Mouse (Mus musculus) cerebellum, adult 8-10 months (tissue): ENCODE measurements around the gene Cask.
"Not testable (repeated sequence)": the region's sequence is repeated elsewhere in the genome, so short reads cannot be mapped to it uniquely, and the experiment has no call there.

ENCODE experiments used
- DNase-seq: peaks from one replicate; pipeline ENCODE4 v3.0.0; 2022

Cask gene

DNA sequence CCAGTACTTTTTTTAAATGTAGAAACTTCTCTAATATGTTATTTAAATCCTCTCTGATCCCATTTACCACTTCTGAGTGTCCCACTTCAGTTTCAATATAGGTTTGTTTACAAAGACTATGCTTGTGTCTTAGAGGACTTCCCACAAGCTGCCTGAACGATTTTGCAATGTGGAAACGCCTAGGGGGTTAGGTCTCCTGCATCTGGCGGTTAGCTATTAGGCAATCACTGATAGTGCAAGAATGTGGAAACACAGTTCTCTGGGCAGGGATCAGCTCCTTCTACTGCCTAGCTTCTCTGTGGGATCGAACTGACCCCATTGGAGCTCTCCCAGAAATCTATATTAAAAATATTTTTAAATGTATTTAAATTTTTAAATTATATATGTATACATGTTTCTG lies at the start of gene Cask:
Gene Cask (minus strand): TSS at position 83 of the 400 bp plus-strand sequence.
- DNase-seq, result no peak

- no peak for DNase-seq
These were observed 38.8 kb upstream of the Cask start for GRCm38 (mm10) chrX:13889976-13890375.

DNA sequence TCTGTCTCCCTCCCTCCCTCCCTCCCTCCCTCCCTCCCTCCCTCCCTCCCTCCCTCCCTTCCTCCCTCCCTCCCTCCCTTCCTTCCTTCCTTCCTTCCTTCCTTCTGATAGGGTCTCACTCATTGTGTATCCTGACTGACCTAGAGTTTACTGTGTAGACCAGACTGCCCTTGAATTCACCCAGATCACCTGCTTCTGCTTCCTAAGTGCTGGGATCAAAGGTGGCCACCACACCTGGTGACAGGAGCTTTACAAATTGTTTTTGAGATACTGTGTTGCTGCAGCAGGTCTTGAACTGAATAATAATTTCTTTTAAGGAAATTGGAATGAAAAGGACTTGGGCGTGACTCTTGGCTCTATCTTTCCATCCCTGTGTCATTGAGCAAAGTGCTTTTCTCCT lies 33.2 kb upstream of the Cask start:
- no peak for DNase-seq

- no peak for DNase-seq
These were observed 30.8 kb upstream of the Cask start for GRCm38 (mm10) chrX:13881969-13882368.

DNA sequence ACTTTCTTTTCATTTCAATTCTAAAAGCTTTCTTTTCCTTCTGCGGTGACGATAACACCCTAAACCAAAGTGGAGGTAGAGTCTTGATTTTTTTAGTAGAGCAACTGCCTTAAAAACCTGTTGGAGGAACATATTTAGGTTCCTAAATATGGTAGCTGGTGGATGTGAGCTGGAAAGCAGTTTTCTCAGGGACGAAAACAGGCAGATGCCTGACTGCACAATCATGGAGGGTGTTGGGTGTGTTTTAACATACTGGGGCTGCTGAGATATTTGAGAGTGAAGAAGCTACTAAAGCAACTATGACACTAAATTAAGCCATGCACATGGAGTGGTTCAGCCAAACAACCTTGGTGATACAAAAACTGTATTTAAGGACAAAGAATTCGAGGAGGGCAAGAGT lies 9.0 kb upstream of the Cask start:
- no peak for DNase-seq

DNA sequence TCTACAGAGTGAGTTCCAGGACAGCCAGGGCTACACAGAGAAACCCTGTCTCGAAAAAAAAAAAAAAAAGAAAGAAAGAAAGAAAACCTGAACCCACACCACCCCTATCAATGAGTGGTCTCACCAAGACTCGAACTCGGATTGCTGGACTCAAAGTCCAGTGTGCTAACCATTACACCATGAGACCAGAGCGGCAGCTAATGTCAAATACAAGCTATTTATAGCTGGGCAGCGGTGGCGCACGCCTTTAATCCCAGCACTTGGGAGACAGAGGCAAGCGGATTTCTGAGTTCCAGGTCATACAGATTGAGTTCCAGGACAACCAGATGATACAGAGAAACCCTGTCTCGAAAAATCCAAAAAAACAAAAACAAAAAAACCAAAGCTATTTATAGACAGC lies 7.9 kb upstream of the Cask start:
- no peak for DNase-seq

GRCm38 (mm10) chrX:13848473-13848872 lies 2.7 kb downstream of the Cask start:
- DNase-seq, result no peak

DNA sequence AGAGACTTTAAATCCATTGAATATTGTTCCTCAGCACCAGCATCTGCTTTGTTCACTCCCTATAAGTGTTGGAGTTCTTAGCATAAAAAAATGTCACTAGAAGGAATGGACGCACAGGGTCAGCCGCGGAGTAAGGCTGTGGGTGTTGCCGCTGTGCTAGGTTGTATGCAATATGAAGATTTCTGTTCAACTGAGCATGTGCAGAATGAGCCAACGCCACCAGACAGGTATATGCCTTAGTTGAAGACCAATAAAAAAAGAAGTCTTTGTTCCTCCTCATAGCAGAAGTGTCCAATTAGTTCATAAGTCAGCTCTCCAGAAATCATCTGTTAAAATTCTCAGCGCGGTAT lies 3.7 kb downstream of the Cask start:
- DNase-seq, result no peak

DNA sequence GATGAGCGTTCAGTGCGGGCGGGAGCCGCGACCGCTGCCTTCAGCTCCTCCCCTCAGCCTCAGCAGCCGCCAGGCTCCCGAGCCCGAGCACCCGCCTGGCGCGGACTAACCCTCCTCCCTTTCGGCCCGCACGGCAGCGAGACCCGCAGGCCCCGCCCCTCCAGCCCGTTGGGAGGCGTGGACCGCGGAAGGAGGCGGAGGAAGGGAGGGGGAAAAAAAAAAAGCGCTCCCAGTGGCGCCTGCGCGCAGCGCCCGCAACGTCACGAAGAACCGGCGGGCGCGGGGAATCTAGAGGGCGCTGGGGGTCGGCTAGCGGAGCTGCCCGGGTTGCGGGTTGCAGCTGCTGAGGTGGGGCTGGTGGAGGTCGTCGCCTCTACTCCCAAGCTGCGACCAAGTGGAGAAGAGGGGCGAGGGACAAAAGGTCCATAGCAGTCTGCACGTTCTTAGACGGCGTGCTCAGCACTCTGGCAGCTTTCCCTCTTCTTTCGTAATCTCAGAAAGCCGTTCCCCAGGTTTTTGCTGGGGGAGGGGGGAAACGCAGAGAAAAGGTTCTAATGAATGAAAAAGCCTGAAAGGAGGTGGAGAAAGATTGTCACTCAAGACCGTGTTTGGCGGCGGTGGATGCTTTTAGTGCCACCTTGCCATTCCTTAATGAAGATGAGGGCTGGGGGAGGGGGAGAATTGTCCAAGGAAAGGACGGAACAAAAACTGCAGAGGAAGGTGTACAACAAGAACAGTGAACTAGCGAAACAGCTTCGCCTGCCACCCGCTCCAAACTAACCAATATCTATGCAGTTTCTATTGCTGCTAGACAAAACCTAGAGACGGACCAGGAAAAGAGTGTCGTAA lies 4.3 kb downstream of the Cask start:
- DNase-seq, result peak; percentile 85

- DNase-seq, result peak; percentile 43
These were observed 5.1 kb downstream of the Cask start for GRCm38 (mm10) chrX:13845858-13846652.

DNA sequence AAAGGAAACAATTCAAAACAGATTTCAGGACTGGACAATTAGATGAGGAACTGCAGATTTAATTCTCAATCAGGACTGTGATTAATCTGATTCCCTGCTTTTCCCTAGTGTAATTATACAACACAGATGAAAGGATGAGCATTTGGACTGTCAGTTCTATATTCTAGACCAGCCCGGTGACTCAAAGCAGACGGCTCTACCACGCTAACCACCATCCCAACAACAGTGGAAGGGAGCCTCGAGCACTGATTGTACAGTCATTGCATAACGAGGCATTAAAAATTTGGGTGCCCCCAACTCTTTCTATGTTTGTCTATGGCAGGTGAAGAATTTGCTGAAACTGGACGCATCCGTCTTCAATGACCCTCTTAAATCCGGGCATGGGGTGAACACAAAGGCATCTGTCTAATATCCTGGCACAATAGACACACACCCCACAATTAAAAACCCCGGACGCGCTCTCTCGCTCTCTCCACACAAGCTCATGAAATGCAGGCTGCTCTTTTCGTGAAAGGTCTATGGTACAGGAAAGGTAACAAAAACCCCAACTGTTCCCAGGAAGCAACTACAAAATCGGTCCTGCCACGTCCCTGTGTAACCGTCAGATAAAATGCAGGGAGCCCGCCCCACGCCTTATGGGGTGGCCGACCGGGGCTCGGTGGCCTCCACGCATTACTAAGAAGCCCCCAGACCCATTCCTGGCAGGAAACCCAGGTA lies 5.9 kb downstream of the Cask start:
- DNase-seq, result peak; percentile 38

- no peak for DNase-seq
These were observed 28.4 kb downstream of the Cask start for GRCm38 (mm10) chrX:13822792-13823191.

DNA sequence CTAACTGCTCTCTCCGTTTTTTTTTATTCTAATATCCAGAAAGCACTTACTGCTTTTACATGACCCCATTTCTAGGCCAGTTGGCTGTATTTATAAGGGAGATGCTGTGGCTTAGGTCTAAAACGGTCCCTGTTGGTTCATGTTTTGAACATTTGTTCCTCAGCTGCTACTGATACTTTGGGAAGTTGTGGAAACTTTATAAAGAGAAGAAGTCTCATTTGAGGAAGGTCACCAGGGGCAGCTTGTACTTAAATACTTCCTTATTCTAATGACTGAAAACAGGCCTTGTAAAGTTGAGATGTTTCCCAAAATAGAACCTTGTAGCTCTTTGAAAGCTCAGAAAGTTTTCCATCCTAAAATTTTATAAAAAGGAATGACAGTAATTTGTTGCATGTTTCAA lies 52.4 kb downstream of the Cask start:
- DNase-seq, result no peak

GRCm38 (mm10) chrX:13765672-13766071 lies 85.5 kb downstream of the Cask start:
- DNase-seq, result no peak

- no peak for DNase-seq
These were observed 86.1 kb downstream of the Cask start for GRCm38 (mm10) chrX:13765024-13765423.

DNA sequence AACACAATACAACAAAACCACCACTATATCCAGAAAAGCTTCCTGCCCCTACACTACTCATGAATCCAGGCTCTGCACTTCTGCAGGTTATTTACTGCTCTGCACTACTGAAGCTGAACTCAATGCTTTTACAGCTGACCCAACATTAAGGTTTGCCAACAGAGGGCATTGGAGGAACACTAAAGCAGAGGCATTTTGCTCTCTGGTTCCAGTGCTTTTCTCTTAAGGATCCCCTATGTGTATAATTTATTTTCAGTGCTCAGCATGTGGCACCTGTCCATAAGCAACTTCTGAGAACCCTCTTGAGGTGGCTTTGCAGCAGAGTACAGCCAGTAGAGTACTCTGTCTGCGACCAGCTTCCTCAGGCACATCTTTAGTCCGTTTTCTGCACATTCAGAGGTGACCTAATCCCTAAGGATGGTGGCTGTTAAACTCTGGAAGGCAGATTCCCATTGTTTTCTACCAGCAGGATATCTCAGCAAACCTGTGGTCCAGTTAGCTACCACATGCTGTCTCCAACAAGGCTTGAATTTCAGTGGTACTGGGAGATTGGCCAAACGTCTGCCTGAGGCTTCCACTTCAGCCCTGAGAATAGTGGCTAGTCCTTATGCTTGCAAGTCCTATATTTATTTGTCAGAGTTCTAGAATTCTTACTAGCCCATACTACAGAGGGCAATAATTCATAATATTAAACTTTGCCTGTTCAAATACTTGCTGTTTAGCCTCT lies 93.7 kb downstream of the Cask start:
- peak; percentile 13 for DNase-seq

DNA sequence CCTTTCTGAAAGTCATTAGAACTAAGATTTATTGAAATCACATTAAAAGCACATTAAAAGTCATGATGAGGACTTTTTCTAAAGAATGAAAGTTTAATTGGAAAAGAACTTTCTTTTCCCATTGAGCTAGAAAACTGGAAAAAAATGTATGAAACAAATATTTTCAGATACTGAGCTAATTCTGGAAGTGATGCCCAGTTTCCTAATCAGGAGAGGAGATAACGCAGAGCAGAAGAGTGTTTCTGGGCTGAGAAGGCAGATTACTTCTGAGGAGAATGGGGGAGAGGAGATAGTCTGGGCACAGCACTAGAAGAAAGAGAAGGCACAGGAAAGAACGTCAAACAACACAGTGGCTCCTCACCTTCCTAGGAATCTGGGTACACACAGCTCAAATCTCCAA lies 110.1 kb downstream of the Cask start:
- no peak for DNase-seq

GRCm38 (mm10) chrX:13730785-13731184 lies 120.4 kb downstream of the Cask start:
- DNase-seq, result not testable (repeated sequence)

- no peak for DNase-seq
These were observed 121.2 kb downstream of the Cask start for GRCm38 (mm10) chrX:13729835-13730480.

- no peak for DNase-seq
These were observed 125.4 kb downstream of the Cask start for GRCm38 (mm10) chrX:13725573-13726403.

GRCm38 (mm10) chrX:13720296-13720829 lies 130.8 kb downstream of the Cask start:
- no peak for DNase-seq
